ENCODE assay signal across 17 mouse cellular contexts in the genomic region with DNA sequence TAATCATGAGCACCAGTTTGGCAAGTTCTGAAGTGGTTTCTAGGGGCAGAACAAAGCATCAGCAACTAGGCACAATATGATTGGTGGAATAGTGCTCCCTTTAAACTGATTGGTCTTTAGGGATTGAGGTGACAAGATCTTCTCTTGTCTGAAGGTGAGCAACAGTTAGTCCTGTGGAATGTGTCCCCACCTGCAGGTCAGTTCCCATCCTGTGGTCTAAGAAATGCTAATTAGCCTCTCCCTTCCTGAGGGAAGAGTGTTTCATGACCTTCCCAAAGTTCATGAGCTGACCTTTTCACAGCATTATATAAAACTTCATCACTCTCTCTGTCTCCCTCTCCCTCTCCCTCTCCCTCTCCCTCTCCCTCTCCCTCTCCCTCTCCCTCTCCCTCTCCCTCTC.
"Had no signal": no experiment of that assay in that cellular context is flagged by ENCODE, and none has a peak within 500 bp of the region (broad histone marks: within the 10 kb centered on the region; RNA-seq: fewer than 3 reads in every experiment).

No protein-coding gene starts in this region.

- H3K27me3 ChIP-seq: megakaryocyte, embryonic 14.5 days; midbrain, embryonic 13.5 days; neural tube, embryonic 13.5 days; neural tube, embryonic 15.5 days had no signal

- H3K36me3 ChIP-seq: midbrain, embryonic 13.5 days; neural tube, embryonic 13.5 days; neural tube, embryonic 15.5 days had no signal

- H3K4me2 ChIP-seq: lung, embryonic 14.5 days; midbrain, embryonic 11.5 days; midbrain, embryonic 13.5 days; neural tube, embryonic 13.5 days; neural tube, embryonic 15.5 days had no signal

- H3K9ac ChIP-seq: lung, embryonic 14.5 days; midbrain, embryonic 13.5 days; neural tube, embryonic 13.5 days; neural tube, embryonic 15.5 days had no signal

- H3K4me1 ChIP-seq: megakaryocyte, embryonic 14.5 days; midbrain, embryonic 13.5 days; neural tube, embryonic 13.5 days; neural tube, embryonic 15.5 days had no signal

- H3K4me3 ChIP-seq: megakaryocyte, embryonic 14.5 days; midbrain, embryonic 13.5 days; myocyte; neural tube, embryonic 13.5 days; neural tube, embryonic 15.5 days had no signal

- H3K27ac ChIP-seq: macrophage; midbrain, embryonic 13.5 days; neural tube, embryonic 13.5 days; neural tube, embryonic 15.5 days had no signal

- DNase-seq: lung, adult 18-20 months; lung, embryonic 14.5 days; lung, postnatal 14 days; lung, postnatal 36 days; retina, postnatal 1 day; right cerebral cortex, adult 18-20 months; thymus, adult 18-20 months; thymus, postnatal 14 days; thymus, postnatal 36 days had no signal

- ATAC-seq: midbrain, embryonic 13.5 days; midbrain, embryonic 16.5 days had no signal

- H3K9me3 ChIP-seq: megakaryocyte, embryonic 14.5 days; midbrain, embryonic 13.5 days; neural tube, embryonic 13.5 days; neural tube, embryonic 15.5 days had no signal
